Mouse (Mus musculus) embryonic facial prominence, embryonic 11.5 days (tissue): ENCODE data around the gene Ptpn3. TPM values are rescaled to one million over a fixed set of nuclear protein-coding genes. Genes with fewer than 3 reads are reported as not detected.

Source experiments
- ATAC-seq: fragments of 200-750 bp; cut with Nextera tagmentation; replicated peaks from 2 replicates; pipeline ENCODE4 v1.8.0; 2017; ENCODE audit warnings: low read depth; ENCODE audit not compliant: insufficient number of reproducible peaks, low FRiP score, low TSS enrichment
- DNase-seq: peaks from one replicate; pipeline ENCODE4 v3.0.0-alpha.2; 2015; ENCODE audit warnings: low spot score
- H3K27ac ChIP-seq: fragments of 300-500 bp; sonication (generic); replicated peaks from 2 replicates; pipeline ENCODE4 v1.5.1; 2014; ENCODE audit warnings: mild to moderate bottlenecking, low read depth, low read length, control low read depth
- H3K27me3 ChIP-seq: fragments of 300-500 bp; sonication (generic); 2 replicates; pipeline ENCODE4 v1.6.1; 2014; ENCODE audit warnings: mild to moderate bottlenecking, low read length, moderate library complexity, mixed read lengths; ENCODE audit not compliant: control insufficient read depth, insufficient read depth
- H3K36me3 ChIP-seq: fragments of 300-500 bp; sonication (generic); replicated peaks from 2 replicates; pipeline ENCODE4 v1.6.1; 2014; ENCODE audit warnings: low read depth, mild to moderate bottlenecking, low read length, moderate library complexity, mixed read lengths; ENCODE audit not compliant: control insufficient read depth, insufficient read depth
- H3K4me1 ChIP-seq: fragments of 300-500 bp; sonication (generic); 2 replicates; pipeline ENCODE4 v1.6.1; 2014; ENCODE audit warnings: low read length, mixed read lengths; ENCODE audit not compliant: control insufficient read depth, insufficient read depth
- H3K4me2 ChIP-seq: fragments of 300-500 bp; sonication (generic); 2 replicates; pipeline ENCODE4 v1.6.1; 2014; ENCODE audit warnings: low read depth, mild to moderate bottlenecking, control low read depth, low read length, moderate library complexity
- H3K4me3 ChIP-seq: fragments of 300-500 bp; sonication (generic); 2 replicates; pipeline ENCODE4 v1.5.1; 2014; ENCODE audit warnings: low read depth, low read length, control low read depth
- H3K9ac ChIP-seq: fragments of 300-500 bp; sonication (generic); replicated peaks from 2 replicates; pipeline ENCODE4 v1.6.1; 2014; ENCODE audit warnings: mild to moderate bottlenecking, control low read depth, low read length
- H3K9me3 ChIP-seq: fragments of 300-500 bp; sonication (generic); replicated peaks from 2 replicates; pipeline ENCODE4 v1.6.1; 2016; ENCODE audit warnings: mild to moderate bottlenecking, low read length, inconsistent platforms, mixed read lengths; ENCODE audit not compliant: control insufficient read depth
- WGBS: fragments of 180-500 bp; shearing (Covaris S2); extraction: QIAGEN DNeasy Blood & Tissue Kit; methylation state at CpG from one replicate; pipeline ENCODE4 v1.1.7; 2014; 5-methylcytosine and 5-hydroxymethylcytosine counted together
- polyA plus RNA-seq: library from polyadenylated mRNA; unstranded; fragments of >200 nt; fragmentation: Nextera tagmentation; extraction: Ambion mirVana; gene quantifications from 2 replicates; pipeline ENCODE4 v1.2.1, GENCODE M21; 2014

Ptpn3 gene
- polyA plus RNA-seq, 1 experiment from 2014 or later = 1.9 TPM

DNA sequence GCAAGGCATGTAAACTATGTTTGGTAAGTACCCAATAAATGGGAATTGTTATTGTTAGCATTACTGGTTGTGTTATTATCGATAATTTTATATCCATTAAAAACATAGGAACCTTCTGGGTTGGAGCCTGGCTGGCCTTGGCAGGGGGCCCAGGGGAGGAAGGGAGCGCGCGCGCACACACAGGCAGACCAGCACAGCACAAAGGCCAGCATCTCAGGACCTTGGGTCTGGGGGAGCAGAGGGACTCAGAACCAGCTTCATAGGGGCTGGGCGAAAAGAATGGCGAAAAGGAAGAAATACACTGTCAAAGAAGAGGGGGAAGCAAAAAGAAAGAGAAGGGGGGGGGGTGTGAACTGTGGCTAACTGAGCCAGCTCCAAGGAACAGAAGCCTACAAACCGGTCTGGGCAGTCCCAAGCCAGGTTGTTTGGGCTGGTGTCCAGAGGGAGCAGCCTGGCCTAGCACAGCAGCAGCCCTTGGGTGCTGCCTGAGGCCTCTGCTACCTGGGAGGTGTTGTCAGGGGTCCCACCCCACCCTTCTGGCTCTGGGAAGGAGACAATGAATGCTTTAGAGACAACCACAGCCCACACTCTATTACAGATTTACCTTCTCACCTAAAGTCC, 145.0 kb downstream of the Ptpn3 start:
- Histone ChIP-seq H3K27ac (no peak overlapping the region), H3K4me2 (no peak overlapping the region), H3K4me1 (peaks cover 8% of the 10 kb centered on the region; the same call in 1 of the 2 replicates), H3K27me3 (no peaks in the 10 kb centered on the region), H3K9me3 (no peaks in the 10 kb centered on the region), H3K4me3 (no peak overlapping the region), H3K9ac (no peak overlapping the region), H3K36me3 (no peaks in the 10 kb centered on the region)
- ATAC-seq (no peak), DNase-seq (no peak)
- WGBS = 84% methylated on average over 8 of the region's 8 CpGs

DNA sequence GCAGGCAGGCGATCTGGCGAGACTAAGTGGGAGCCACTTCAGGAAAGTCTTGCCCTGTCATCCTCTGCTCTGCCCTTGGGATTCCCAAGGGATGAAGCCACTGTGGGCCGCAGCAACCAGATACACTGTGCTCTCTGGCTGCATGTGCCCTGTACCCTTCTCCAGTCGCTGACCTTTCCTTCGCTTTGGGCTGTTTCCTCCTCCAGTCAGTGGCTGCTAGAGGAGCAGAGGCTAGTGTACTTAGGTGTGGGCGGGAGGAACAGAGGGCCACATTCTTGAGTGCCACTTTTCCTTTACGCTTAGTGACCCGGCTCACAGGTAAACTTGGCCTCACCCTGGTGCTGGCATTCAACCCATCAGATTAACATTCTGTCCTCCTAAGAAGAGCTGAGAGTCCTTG, 147.8 kb downstream of the Ptpn3 start:
- Histone ChIP-seq H3K9me3 (no peaks in the 10 kb centered on the region), H3K36me3 (no peaks in the 10 kb centered on the region), H3K27ac (peak overlapping the region; percentile 24; the same call in 1 of the 2 replicates), H3K4me1 (peaks cover 8% of the 10 kb centered on the region; the same call in 1 of the 2 replicates), H3K9ac (peak overlapping the region; percentile 46), H3K27me3 (no peaks in the 10 kb centered on the region), H3K4me3 (no peak overlapping the region), H3K4me2 (peak overlapping the region; percentile 17; the same call in 1 of the 2 replicates)
- ATAC-seq = no peak
- 31% methylated on average over 8 of the region's 8 CpGs for WGBS
- peak; percentile 29 for DNase-seq

DNA sequence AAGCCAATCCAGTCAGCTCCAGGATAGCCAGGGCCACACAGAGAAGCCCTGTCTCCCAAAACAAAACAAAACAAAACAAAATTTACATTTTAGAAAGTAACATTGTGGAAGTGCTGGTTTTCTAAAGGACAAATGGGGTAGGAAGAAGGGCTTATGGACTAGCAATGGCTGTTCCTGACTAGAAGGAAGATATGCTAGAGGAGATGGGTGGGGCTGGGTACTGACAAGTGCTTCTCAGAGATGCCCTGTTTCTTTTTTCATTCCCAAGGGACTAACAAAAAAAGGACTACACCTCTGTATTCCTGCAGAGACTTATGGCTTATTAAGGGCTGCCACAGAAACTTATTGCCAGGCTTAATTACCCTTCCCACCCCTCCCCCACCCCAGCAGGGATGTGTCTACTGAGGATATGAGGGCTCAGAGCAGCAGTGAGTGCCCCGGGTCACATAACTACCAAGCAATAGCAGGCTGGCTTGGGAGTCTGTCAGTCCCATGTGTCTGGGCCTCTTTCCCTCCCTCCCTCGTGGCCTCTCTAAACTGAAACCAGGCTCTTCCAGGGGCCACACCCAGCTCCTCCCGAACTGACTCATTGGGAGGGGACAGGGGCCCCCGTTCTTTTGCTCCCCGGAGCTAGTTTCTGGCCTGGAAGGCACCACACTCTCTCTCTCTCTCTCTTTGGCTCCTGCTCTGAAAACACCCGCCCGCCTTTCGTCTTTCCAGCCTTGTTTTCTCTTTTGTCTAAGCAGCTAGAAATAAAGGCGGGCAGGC, 148.4 kb downstream of the Ptpn3 start:
- Histone ChIP-seq H3K4me1 (peaks cover 8% of the 10 kb centered on the region; the same call in 1 of the 2 replicates), H3K4me3 (no peak overlapping the region), H3K9me3 (no peaks in the 10 kb centered on the region), H3K36me3 (no peaks in the 10 kb centered on the region), H3K27me3 (no peaks in the 10 kb centered on the region), H3K27ac (peak overlapping the region; percentile 24; the same call in 1 of the 2 replicates), H3K4me2 (peak overlapping the region; percentile 17; the same call in 1 of the 2 replicates), H3K9ac (peak overlapping the region; percentile 46)
- WGBS = 12% methylated on average over 9 of the region's 9 CpGs
- ATAC-seq = peak; percentile 61; the same call in 1 of the 2 replicates
- DNase-seq = peak; percentile 41

DNA sequence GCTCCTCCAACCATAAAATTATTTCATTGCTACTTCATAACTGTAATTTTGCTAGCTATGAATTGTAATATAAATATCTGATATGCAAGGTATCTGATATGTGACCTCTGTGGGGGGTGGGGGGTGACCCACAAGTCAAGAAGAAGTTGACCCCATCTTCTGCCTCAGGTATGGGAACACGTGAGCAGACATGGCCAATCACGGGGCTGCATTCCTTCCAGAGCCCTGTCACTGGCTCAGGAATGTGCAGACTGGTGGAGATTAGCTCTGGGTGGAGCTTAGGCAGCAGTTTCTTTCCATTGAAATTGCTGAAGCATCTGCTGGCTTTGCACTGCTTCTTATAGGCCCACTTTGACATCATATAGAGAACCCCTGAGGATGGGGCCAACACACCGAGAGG, 153.5 kb downstream of the Ptpn3 start:
- H3K36me3 ChIP-seq = no peaks in the 10 kb centered on the region
- no peaks in the 10 kb centered on the region for H3K27me3 ChIP-seq
- no peak overlapping the region for H3K4me3 ChIP-seq
- WGBS = 72% methylated on average over 3 of the region's 3 CpGs
- H3K4me2 ChIP-seq = no peak overlapping the region
- H3K9ac ChIP-seq = no peak overlapping the region
- DNase-seq (no peak), ATAC-seq (no peak)
- H3K27ac ChIP-seq = no peak overlapping the region
- H3K4me1 ChIP-seq = peaks cover under 1% of the 10 kb centered on the region; the same call in 1 of the 2 replicates
- no peaks in the 10 kb centered on the region for H3K9me3 ChIP-seq

DNA sequence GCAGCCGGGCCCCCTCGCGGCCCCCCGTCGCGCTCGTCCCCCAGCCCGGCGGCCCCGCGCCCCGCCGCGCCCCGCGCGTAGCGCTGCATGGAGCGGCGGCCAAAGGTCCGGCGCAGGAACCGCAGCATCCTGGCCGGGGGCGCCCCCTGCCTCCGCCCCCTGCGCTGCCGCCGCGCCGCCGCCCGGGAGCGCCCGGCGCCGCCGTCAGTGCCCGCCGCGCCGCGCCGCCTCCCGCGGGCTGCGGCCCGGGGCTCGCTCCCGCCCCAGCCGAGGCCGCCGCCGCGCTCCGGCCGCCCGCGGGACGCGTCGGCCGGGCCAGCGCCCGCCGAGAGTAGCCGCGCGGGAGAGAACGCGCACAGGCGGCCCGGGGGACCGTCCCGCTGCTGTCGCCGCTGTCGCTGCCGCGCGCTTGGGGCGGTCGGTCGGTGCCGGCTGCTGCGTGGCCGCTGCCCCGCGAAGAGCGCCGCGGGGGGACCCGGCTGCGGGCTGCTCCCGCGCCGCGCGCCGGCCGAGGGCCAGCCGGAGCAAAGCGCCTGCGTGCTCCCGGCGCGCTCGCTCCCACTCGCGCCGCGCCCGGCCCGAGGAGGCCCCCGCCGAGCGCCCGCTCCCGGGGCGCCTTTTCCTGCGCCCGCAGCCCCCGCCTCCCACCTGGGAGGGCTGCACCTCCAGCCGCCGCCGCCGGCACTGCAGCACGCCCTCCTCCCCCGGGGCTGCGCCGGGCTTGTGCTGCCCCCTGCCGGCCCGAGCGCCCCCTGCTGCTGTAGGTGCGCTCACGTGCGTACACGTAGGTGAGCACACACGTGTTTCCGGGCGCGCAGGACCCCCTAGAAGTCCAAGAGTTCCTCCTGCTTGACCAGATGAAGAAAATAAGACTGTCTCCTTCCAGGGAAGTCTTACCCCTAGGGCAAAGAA, 158.4 kb downstream of the Ptpn3 start, which contains the start of gene Epb41l4b:
TSS of gene Epb41l4b (minus strand) at position 412 of the 912 bp plus-strand sequence.
- Histone ChIP-seq H3K27ac (no peak within 1 kb of the TSS), H3K36me3 (no peaks in the 10 kb centered on the region), H3K4me3 (peak within 1 kb of the TSS; percentile 70), H3K4me1 (peaks cover 10% of the 10 kb centered on the region), H3K9ac (peak within 1 kb of the TSS; percentile 75), H3K9me3 (no peaks in the 10 kb centered on the region), H3K27me3 (peaks cover 9% of the 10 kb centered on the region), H3K4me2 (peak within 1 kb of the TSS; percentile 94)
- ATAC-seq (peak; percentile 85), DNase-seq (peak; percentile 87)
- 0% methylated on average over 54 of the region's 142 CpGs for WGBS

DNA sequence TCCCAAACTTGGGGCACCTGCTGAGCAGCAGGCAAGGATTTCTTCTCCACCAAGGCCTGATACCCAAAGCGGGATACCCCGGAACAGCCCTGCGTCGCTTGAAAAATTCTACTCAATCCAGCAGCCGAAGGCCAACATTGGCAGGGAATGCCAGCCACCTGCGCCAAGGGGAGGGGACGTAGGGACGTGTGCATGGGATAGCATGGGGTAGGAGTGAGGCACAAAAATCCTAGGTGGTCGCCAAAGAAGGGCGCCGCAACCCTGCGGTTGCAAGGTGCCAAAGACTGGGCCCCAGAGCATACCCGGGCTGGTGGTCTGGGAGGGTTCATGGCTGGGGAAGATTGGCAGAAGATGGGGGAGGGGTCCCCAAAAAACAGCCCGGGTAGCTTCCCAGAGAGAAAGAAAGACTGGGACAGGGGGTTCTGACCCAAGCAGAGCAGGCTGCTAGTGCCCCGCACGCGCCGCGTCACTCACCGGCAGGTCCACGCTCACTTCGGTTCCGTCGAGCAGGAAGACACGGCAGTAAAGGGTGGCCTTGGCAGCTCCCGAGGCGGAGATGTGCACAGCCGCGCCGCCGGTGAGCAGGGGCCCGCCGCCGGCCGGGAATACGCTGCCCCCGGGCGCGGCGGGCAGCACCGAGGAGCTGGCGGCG, 159.1 kb downstream of the Ptpn3 start:
- no peak overlapping the region for H3K27ac ChIP-seq
- no peaks in the 10 kb centered on the region for H3K36me3 ChIP-seq
- H3K9me3 ChIP-seq = no peaks in the 10 kb centered on the region
- H3K9ac ChIP-seq = peak overlapping the region; percentile 75
- under 1% methylated on average over 39 of the region's 43 CpGs for WGBS
- peaks cover 9% of the 10 kb centered on the region for H3K27me3 ChIP-seq
- H3K4me2 ChIP-seq = peak overlapping the region; percentile 94
- ATAC-seq (0 out of 2 replicates have a peak, but pooled peaks have one; percentile 36), DNase-seq (no peak)
- peaks cover 10% of the 10 kb centered on the region for H3K4me1 ChIP-seq
- H3K4me3 ChIP-seq = peak overlapping the region; percentile 70

DNA sequence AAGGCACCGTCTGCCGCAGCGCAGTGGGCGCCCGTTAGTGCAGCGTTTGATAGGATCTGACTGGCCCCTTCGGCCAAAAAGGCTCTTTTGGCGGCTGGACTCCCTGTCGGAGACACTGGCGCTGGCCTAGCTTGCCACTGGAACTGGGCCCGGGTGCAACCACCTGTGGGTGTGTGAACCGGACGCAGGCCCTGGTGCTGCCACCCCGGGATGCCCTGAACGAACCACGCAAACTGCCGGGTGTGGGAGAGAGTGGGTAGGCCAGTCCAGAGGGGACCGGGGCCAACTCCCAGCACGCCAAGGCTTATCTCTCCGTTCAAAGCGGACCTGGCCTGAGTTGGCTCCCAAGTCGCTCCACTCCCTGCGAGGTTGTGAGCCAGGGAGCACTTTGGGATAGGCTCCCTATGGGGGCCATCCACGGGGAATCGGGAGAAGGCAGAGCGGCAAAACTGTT, 159.7 kb downstream of the Ptpn3 start:
- peaks cover 10% of the 10 kb centered on the region for H3K4me1 ChIP-seq
- peak overlapping the region; percentile 94 for H3K4me2 ChIP-seq
- H3K9ac ChIP-seq = no peak overlapping the region
- H3K9me3 ChIP-seq = no peaks in the 10 kb centered on the region
- 5% methylated on average over 26 of the region's 26 CpGs for whole genome bisulfite sequencing
- no peak for DNase-seq
- no peak for ATAC-seq
- H3K27ac ChIP-seq = no peak overlapping the region
- peaks cover 9% of the 10 kb centered on the region for H3K27me3 ChIP-seq
- peak overlapping the region; percentile 70 for H3K4me3 ChIP-seq
- H3K36me3 ChIP-seq = no peaks in the 10 kb centered on the region
